Mouse (Mus musculus) erythroblast, embryonic 14.5 days (primary cell): ENCODE measurements around the gene Tbl3.

Source experiments
- GATA1 ChIP-seq: IDR thresholded peaks from 2 replicates; pipeline ENCODE4 v1.6.1; 2012; ENCODE audit warnings: low read length, inconsistent platforms, mixed read lengths
- TAL1 ChIP-seq: IDR thresholded peaks from 3 replicates; pipeline ENCODE4 v1.6.1; 2012; ENCODE audit warnings: low read length, inconsistent platforms, mixed read lengths

DNA sequence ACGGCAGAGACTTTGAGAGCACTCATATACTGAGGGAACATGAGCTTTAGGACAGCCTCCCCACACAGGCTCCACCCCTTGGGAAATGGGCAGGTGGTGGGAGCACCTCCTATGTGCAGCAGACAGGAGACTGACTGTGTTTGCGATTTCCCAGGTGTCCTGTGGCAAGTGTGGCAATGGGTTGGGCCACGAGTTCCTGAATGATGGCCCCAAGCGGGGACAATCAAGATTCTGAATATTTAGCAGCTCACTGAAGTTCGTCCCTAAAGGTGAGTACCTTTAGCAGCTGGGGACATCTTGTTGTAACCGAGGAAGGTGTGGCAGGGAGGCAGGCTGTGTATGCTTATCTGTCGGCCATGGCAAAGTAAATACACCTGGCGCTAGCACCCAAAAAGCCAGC, 32.5 kb upstream of the Tbl3 start:
- no peak for TF ChIP-seq GATA1
- no peak for TF ChIP-seq TAL1
